Mouse (Mus musculus): Measurements from ENCODE around the gene Gpd2.

GRCm38 (mm10) chr2:57238614-57239165 is 1.3 kb downstream of the Gpd2 start:
- no peak for TF ChIP-seq ZC3H11A (IDR thresholded peaks at IDR 0.05; ENCODE audit: low read depth, low read length)
- no peak; the same call in 1 of the 2 replicates for TF ChIP-seq HCFC1 (IDR thresholded peaks at IDR 0.05; ENCODE audit: low read depth, low read length)
